In genomic region chr2:37767080-37767547, GRCm38 (mm10) we compare ENCODE assay signal across 9 mouse cellular contexts. TPM values are rescaled to one million over a fixed set of nuclear protein-coding genes. Genes with fewer than 3 reads are reported as not detected.
A peak's percentile ranks its signal among the peaks of the same experiment; 100 is the strongest.
DNase-seq lines count a peak whose midpoint lies in the region; ATAC-seq lines count a peak whose summit lies in the region.
"Had no signal": no experiment of that assay in that cellular context is flagged by ENCODE, and none has a peak within 500 bp of the region (broad histone marks: within the 10 kb centered on the region; RNA-seq: fewer than 3 reads in every experiment).

No protein-coding gene starts in this region.

- H3K4me1 ChIP-seq in embryonic facial prominence, embryonic 15.5 days: peaks cover 67% of the 10 kb centered on the region
- H3K4me1 ChIP-seq in hindbrain, embryonic 15.5 days (replicated peaks): peaks cover 45% of the 10 kb centered on the region

- H3K4me2 ChIP-seq in embryonic facial prominence, embryonic 15.5 days (replicated peaks): 0 out of 2 replicates have a peak overlapping the region, but pooled peaks have one; percentile 15
- H3K4me2 ChIP-seq in hindbrain, embryonic 15.5 days: no peak overlapping the region

- H3K27me3 ChIP-seq in embryonic facial prominence, embryonic 15.5 days: no peaks in the 10 kb centered on the region
- no peaks in the 10 kb centered on the region for H3K27me3 ChIP-seq in hindbrain, embryonic 15.5 days

- no peak overlapping the region for H3K9ac ChIP-seq in embryonic facial prominence, embryonic 15.5 days
- no peak overlapping the region for H3K9ac ChIP-seq in hindbrain, embryonic 15.5 days

- WGBS in embryonic facial prominence, embryonic 15.5 days: 6% methylated on average over 9 of the region's 9 CpGs
- 3% methylated on average over 9 of the region's 9 CpGs for WGBS in hindbrain, embryonic 15.5 days

- no peak for ATAC-seq in embryonic facial prominence, embryonic 15.5 days (ENCODE audit: insufficient number of reproducible peaks, low FRiP score, low TSS enrichment, low read depth)
- no peak for ATAC-seq in hindbrain, embryonic 15.5 days (ENCODE audit: low FRiP score, low read depth)

- no peaks in the 10 kb centered on the region for H3K36me3 ChIP-seq in embryonic facial prominence, embryonic 15.5 days
- H3K36me3 ChIP-seq in hindbrain, embryonic 15.5 days: no peaks in the 10 kb centered on the region

- H3K9me3 ChIP-seq in embryonic facial prominence, embryonic 15.5 days (replicated peaks): no peaks in the 10 kb centered on the region
- H3K9me3 ChIP-seq in hindbrain, embryonic 15.5 days: no peaks in the 10 kb centered on the region

- no peak overlapping the region for H3K4me3 ChIP-seq in embryonic facial prominence, embryonic 15.5 days (replicated peaks)
- no peak overlapping the region for H3K4me3 ChIP-seq in hindbrain, embryonic 15.5 days

- peak overlapping the region; percentile 58 for H3K27ac ChIP-seq in embryonic facial prominence, embryonic 15.5 days (replicated peaks)
- 0 out of 2 replicates have a peak overlapping the region, but pooled peaks have one; percentile 6 for H3K27ac ChIP-seq in hindbrain, embryonic 15.5 days (replicated peaks)

- peak; percentile 76 for DNase-seq in testis, postnatal 10 days (ENCODE audit: low spot score)
- no peak for DNase-seq in testis, postnatal 14 days (ENCODE audit: low spot score)
- peak; percentile 74 to 75 for DNase-seq in left cerebral cortex, postnatal 36 days (ENCODE audit: low spot score in 2 of 2)
- DNase-seq in right cerebral cortex, postnatal 36 days (ENCODE audit: low spot score in 2 of 2): peak; percentile 63 to 74
- no peak for DNase-seq in adrenal gland, postnatal 25 days
- DNase-seq in cerebellum, adult 8-10 months: no peak

- intact Hi-C loops in left cerebral cortex, postnatal 36 days (cut with DNase I): no loop called here

RNA-seq across cellular contexts. Expression of gene Crb2, which starts 8.9 kb away (rescaled TPM):
- polyA plus RNA-seq in embryonic facial prominence, embryonic 15.5 days (2015; fragmentation: Nextera tagmentation; extraction: Ambion mirVana): 0.12 and 0.15 TPM in 2 replicates
- 5.1 and 5.9 TPM in 2 replicates for polyA plus RNA-seq in hindbrain, embryonic 15.5 days (2015; fragmentation: Nextera tagmentation; extraction: Ambion mirVana)
- 1 to 10 TPM; 3.4 to 3.5 TPM for total RNA-seq in left cerebral cortex, postnatal 36 days (2021)
- 0.52 and 0.62 TPM in 2 replicates for total RNA-seq in adrenal gland, postnatal 25 days (2021)
- total RNA-seq: common myeloid progenitor, adult 5-6 weeks had no signal

Comparison
In these comparisons a context has a peak if more than half of its experiments do, and no peak if none do; other contexts are left out.
1. DNase-seq: peak in testis, postnatal 10 days (single experiment), left cerebral cortex, postnatal 36 days (2 of 2) and right cerebral cortex, postnatal 36 days (2 of 2); none in testis, postnatal 14 days (single experiment), adrenal gland, postnatal 25 days (single experiment) and cerebellum, adult 8-10 months (single experiment).